Mouse (Mus musculus) R1 (cell line): ENCODE measurements around the gene Itpr1.

Experiments
- DNase-seq: peaks from one replicate; pipeline ENCODE4 v3.0.0-alpha.2; 2018; ENCODE audit warnings: low read depth, low spot score

The Itpr1 gene

GRCm38 (mm10) chr6:108213481-108214293 is 791 bp downstream of the Itpr1 start:
- peak; percentile 22 for DNase-seq

DNA sequence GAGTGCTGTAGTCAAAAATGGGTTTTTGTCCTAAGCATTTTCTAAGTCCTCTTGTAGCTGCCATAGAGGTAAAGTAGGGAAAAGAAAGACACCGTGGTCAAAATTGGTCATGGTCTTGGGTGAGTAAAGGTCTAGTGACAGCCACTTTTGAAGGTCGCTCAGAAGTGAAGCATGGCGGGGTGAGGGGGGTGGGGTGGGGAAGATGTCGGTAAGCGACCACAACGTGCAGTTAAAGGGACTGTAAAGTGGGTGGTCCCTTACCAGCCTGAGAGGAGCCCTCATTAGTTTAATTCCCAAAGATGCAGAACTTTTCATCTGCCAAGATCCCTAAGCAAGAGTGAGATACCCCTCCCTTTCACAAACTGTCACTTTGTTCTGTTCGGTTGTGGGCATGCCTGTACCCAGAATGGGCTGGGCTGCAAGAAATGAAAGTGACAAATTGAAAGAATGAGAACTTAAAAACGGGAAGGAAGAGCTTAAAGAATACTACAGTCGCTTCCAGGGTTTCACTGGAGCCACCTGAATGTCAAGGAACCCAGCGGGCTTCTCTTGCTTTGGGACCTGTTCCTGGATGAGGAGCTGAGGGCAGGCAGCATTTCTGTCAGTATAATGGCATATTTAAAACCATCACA is 1.5 kb downstream of the Itpr1 start:
- no peak for DNase-seq

- DNase-seq: no peak
Measured at GRCm38 (mm10) chr6:108216091-108216490, 3.2 kb downstream of the Itpr1 start.

- DNase-seq: no peak
Measured at GRCm38 (mm10) chr6:108216832-108217231, 3.9 kb downstream of the Itpr1 start.

DNA sequence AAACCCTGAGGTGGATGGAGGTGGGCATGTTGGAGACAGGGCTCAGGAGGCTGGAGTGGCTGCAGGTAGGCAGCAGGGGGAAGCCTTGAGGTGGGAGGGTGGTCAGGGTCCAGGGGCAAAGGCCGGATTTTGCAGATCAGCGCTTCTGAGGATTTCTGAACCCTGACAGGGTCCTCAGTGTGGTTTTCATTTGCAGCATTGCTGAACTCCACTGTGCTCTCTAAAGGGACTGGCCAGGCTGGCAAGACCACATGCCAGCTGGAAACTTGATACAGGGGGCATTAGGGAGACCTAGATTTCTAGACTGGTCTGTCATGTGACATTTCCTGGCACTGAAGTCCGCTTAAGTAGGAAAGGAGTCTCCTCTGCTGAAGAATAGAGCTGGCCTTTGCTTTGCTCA is 5.1 kb downstream of the Itpr1 start:
- no peak for DNase-seq

GRCm38 (mm10) chr6:108222435-108222834 is 9.5 kb downstream of the Itpr1 start:
- DNase-seq: no peak

GRCm38 (mm10) chr6:108222875-108223274 is 10.0 kb downstream of the Itpr1 start:
- DNase-seq: no peak

DNA sequence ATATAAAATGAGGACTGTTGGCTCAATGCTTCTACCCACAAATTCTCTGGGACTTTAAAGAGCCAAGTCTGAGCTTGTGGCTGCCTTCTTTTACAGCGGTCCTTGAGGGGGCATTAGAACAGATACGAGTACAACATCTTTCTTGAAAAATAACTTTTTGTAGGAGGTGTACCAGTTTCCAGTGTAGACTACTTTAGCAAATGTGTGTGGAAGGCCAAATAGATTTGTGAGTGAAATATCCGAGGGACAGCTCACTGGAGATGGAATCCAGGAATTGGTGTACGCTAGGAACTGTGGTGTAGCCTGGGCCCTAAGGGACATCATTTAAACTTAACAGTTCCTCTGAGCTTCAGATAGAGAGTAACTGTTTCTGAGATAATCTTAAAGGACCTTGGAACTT is 11.5 kb downstream of the Itpr1 start:
- DNase-seq: no peak

- no peak for DNase-seq
Measured at GRCm38 (mm10) chr6:108225027-108225426, 12.1 kb downstream of the Itpr1 start.

DNA sequence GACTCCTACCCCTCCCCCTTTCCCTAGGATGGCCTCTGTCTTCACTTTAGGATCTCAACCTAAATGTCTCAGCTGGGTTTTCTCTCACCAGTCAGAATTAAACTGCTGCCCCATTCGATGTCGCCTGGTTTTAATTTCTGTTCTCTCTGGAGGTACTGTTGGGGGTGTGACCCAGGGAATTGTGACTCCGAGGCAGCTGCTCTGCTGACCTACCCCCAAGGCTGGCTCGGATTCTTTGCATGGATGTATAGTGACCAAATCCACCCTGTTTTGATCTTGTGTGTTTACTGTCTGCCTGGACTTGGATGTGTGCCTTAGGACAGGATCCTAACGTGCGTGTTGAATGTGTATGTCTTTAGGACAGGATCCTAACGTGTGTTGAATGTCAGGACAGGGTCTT is 13.3 kb downstream of the Itpr1 start:
- DNase-seq: no peak

DNA sequence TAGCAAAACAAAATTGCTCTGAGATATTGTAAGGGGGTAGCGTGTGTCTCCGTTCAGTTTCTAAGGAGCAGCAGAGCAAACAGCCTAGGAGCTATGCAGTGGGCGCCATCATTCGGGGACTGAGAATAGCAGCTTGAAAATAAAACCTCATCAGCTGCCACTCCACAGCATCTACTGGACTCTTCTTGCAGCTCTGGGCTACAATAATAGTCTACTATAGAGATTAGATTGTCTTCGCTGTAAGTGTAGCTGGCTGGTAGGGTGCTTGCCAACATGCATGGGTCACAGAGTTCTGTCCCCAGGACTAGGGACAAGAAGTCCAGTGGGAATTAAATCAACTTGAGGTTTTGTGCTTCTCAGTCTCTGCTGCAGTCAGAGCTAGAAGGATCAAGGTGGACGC is 14.6 kb downstream of the Itpr1 start:
- no peak for DNase-seq

DNA sequence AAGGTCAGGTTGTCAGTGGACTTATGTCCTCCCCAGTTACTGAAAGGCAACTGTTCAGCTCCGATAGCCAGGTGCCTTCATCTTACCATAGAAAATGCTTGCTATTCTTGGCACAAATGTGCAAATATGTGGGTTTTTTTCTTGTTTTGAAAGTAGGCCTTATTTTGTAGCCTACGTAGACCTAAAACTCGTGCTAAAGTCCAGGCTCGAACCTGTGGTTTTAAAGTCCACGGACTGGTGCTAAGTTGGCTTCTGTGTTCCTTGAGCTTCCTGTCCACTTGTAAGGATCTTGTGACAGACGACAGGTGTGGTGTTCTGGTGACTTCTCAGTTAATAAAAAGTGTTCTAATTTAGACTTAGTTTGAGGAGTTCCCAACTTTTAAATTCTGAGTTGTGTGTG is 15.2 kb downstream of the Itpr1 start:
- no peak for DNase-seq

GRCm38 (mm10) chr6:108228601-108229000 is 15.7 kb downstream of the Itpr1 start:
- DNase-seq: peak; percentile 16

DNA sequence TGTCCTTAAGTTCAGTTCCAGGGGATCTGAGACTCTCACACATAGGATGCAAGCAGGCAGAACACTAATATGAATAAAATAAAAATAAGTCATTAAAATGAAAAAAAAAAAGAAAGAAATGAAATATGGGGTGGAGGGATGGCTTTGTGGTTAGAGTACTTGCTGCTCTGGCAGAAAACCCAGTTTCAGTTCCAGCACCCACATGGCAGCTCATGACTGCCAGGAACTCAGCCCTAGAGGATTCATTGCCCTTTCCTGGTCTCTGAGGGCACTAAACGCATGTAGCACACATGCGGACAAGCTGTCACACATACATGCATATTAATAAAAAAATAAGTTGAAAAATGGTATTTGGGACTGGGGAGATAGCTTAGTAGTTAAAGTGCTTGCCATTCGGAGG is 17.7 kb downstream of the Itpr1 start:
- no peak for DNase-seq

GRCm38 (mm10) chr6:108231892-108232710 is 19.2 kb downstream of the Itpr1 start:
- peak; percentile 28 for DNase-seq

- no peak for DNase-seq
Measured at GRCm38 (mm10) chr6:108233070-108233469, 20.2 kb downstream of the Itpr1 start.

DNA sequence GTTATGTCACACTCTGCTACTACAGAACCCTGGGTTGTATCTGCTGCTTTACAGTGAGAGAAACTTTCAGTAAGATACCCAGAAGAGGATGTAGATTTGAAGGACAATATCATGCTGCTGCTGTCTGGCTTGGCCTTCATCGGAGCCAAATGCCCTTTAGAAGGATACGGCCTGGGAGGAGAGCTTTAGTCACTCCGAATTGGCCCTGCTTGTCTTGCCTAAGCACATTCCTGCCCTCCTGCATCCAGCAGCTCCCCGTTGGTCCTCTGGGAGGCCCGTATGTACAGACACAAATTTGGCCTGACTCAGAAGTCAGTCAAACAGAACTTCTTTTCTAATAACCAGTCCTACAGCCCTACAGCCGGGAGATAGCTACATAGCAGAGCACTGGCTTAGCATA is 21.6 kb downstream of the Itpr1 start:
- no peak for DNase-seq

- no peak for DNase-seq
Measured at GRCm38 (mm10) chr6:108235680-108236123, 22.8 kb downstream of the Itpr1 start.

- peak; percentile 39 for DNase-seq
Measured at GRCm38 (mm10) chr6:108236411-108236921, 23.6 kb downstream of the Itpr1 start.

GRCm38 (mm10) chr6:108236996-108237395 is 24.1 kb downstream of the Itpr1 start:
- no peak for DNase-seq

GRCm38 (mm10) chr6:108237585-108237984 is 24.7 kb downstream of the Itpr1 start:
- no peak for DNase-seq

GRCm38 (mm10) chr6:108238011-108238410 is 25.1 kb downstream of the Itpr1 start:
- DNase-seq: no peak
